Mouse (Mus musculus) heart, postnatal 0 days (tissue): ENCODE measurements around the gene Hvcn1. TPM values are rescaled to one million over a fixed set of nuclear protein-coding genes. Genes with fewer than 3 reads are reported as not detected.
"Not testable (repeated sequence)": the region's sequence is repeated elsewhere in the genome, so short reads cannot be mapped to it uniquely, and the experiment has no call there.

Experiments
- ATAC-seq: fragments of 200-750 bp; cut with Nextera tagmentation; 2 replicates; pipeline ENCODE4 v1.8.0; 2017; ENCODE audit warnings: low read depth, moderate number of reproducible peaks, moderate library complexity; ENCODE audit not compliant: insufficient read depth
- DNase-seq: peaks from one replicate; pipeline ENCODE4 v3.0.0-alpha.2; 2016; ENCODE audit warnings: low spot score
- H3K27ac ChIP-seq: fragments of 300-500 bp; sonication (generic); 2 replicates; pipeline ENCODE4 v1.5.1; 2014; ENCODE audit warnings: low read depth, mild to moderate bottlenecking
- H3K27me3 ChIP-seq: fragments of 300-500 bp; sonication (generic); 2 replicates; pipeline ENCODE4 v1.6.1; 2014; ENCODE audit warnings: low read length, mixed read lengths; ENCODE audit not compliant: control insufficient read depth, insufficient read depth
- H3K36me3 ChIP-seq: fragments of 300-500 bp; sonication (generic); replicated peaks from 2 replicates; pipeline ENCODE4 v1.6.1; 2014; ENCODE audit warnings: low read length, mixed read lengths; ENCODE audit not compliant: control insufficient read depth, insufficient read depth
- H3K4me1 ChIP-seq: fragments of 300-500 bp; sonication (generic); 2 replicates; pipeline ENCODE4 v1.6.1; 2014; ENCODE audit warnings: antibody characterized with exemption; ENCODE audit not compliant: control insufficient read depth, insufficient read depth
- H3K4me2 ChIP-seq: fragments of 300-500 bp; sonication (generic); 2 replicates; pipeline ENCODE4 v1.6.1; 2014; ENCODE audit warnings: low read depth, mild to moderate bottlenecking, low read length, moderate library complexity
- H3K4me3 ChIP-seq: fragments of 300-500 bp; sonication (generic); 2 replicates; pipeline ENCODE4 v1.5.1; 2014; ENCODE audit warnings: low read depth, low read length
- H3K9ac ChIP-seq: fragments of 300-500 bp; sonication (generic); replicated peaks from 2 replicates; pipeline ENCODE4 v1.6.1; 2014; ENCODE audit warnings: low read depth, low read length, mixed read lengths
- H3K9me3 ChIP-seq: fragments of 300-500 bp; sonication (generic); replicated peaks from 2 replicates; pipeline ENCODE4 v1.6.1; 2016; ENCODE audit warnings: low read length; ENCODE audit not compliant: control insufficient read depth
- CTCF ChIP-seq: IDR thresholded peaks from 2 replicates; pipeline ENCODE4 v1.5.1; 2016; ENCODE audit warnings: antibody characterized with exemption, control low read depth, low read depth
- EP300 ChIP-seq: IDR thresholded peaks from 2 replicates; pipeline ENCODE4 v1.6.1; 2016; ENCODE audit warnings: antibody characterized with exemption, low read depth
- WGBS: fragments of 180-500 bp; shearing (Covaris S2); extraction: QIAGEN DNeasy Blood & Tissue Kit; methylation state at CpG from one replicate; pipeline ENCODE4 v1.1.7; 2014; 5-methylcytosine and 5-hydroxymethylcytosine counted together
- polyA plus RNA-seq: library from polyadenylated mRNA; unstranded; fragments of >200 nt; fragmentation: Nextera tagmentation; extraction: Ambion mirVana; gene quantifications from 2 replicates; pipeline ENCODE4 v1.2.1, GENCODE M21; 2015
- total RNA-seq: library from RNA; depleted of rRNA; stranded (reverse); fragments of >200 nt; gene quantifications from 2 replicates; pipeline ENCODE4 v1.2.3, GENCODE M21; 2014; ENCODE audit warnings: low replicate concordance

Hvcn1 gene
- total and polyA plus RNA-seq, 2 experiments from 2014 or later = 0.23 to 1.2 TPM

GRCm38 (mm10) chr5:122208909-122209308 is 2.3 kb downstream of the Hvcn1 start:
- Histone ChIP-seq H3K27ac (no peak overlapping the region), H3K27me3 (no peaks in the 10 kb centered on the region), H3K36me3 (no peaks in the 10 kb centered on the region), H3K9me3 (no peaks in the 10 kb centered on the region), H3K9ac (no peak overlapping the region), H3K4me2 (no peak overlapping the region; the same call in 1 of the 2 replicates), H3K4me3 (no peak overlapping the region), H3K4me1 (no peaks in the 10 kb centered on the region; the same call in 1 of the 2 replicates)
- ATAC-seq (no peak), DNase-seq (no peak)
- WGBS = 68% methylated on average over 6 of the region's 6 CpGs
- TF ChIP-seq CTCF = no peak
- no peak for TF ChIP-seq EP300

GRCm38 (mm10) chr5:122209591-122210368 is 3.2 kb downstream of the Hvcn1 start:
- H3K27ac ChIP-seq = no peak overlapping the region
- TF ChIP-seq EP300 (no peak), CTCF (no peak)
- H3K36me3 ChIP-seq = no peaks in the 10 kb centered on the region
- H3K4me2 ChIP-seq = peak overlapping the region; percentile 58
- peak overlapping the region; percentile 39; the same call in 1 of the 2 replicates for H3K9ac ChIP-seq
- no peaks in the 10 kb centered on the region for H3K9me3 ChIP-seq
- H3K27me3 ChIP-seq = no peaks in the 10 kb centered on the region
- H3K4me1 ChIP-seq = no peaks in the 10 kb centered on the region; the same call in 1 of the 2 replicates
- 9% methylated on average over 18 of the region's 21 CpGs for WGBS
- peak overlapping the region; percentile 34 for H3K4me3 ChIP-seq
- ATAC-seq (peak; percentile 55), DNase-seq (peak; percentile 25)

DNA sequence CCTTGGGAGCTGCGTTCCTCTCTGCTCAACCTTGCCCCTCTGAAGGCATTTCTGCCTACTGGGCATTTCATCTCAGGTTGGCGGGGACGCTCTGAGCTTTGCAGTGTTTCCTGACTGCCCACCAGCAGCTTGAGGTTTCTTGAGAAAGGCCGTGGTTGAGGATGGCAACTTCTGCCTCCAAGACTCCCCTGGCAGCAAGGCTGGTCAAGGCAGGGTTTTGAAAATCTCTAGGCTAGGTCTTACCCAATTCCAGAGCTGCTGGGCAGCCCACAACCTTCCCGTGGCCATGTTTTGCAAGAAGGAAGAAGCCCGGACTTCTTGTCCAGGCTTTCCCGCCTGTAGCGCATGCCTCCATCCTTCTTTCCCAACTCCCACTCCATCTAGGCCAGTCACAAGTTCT is 4.3 kb downstream of the Hvcn1 start:
- Histone ChIP-seq H3K9me3 (no peaks in the 10 kb centered on the region), H3K27ac (no peak overlapping the region), H3K4me2 (no peak overlapping the region), H3K27me3 (no peaks in the 10 kb centered on the region), H3K4me3 (no peak overlapping the region), H3K36me3 (no peaks in the 10 kb centered on the region), H3K9ac (no peak overlapping the region), H3K4me1 (no peaks in the 10 kb centered on the region; the same call in 1 of the 2 replicates)
- DNase-seq = no peak
- 90% methylated on average over 8 of the region's 8 CpGs for WGBS
- TF ChIP-seq CTCF (no peak), EP300 (no peak)
- no peak for ATAC-seq

GRCm38 (mm10) chr5:122212125-122212524 is 5.5 kb downstream of the Hvcn1 start:
- Histone ChIP-seq H3K27me3 (no peaks in the 10 kb centered on the region), H3K4me2 (no peak overlapping the region), H3K4me1 (no peaks in the 10 kb centered on the region; the same call in 1 of the 2 replicates), H3K9ac (no peak overlapping the region), H3K36me3 (no peaks in the 10 kb centered on the region), H3K27ac (no peak overlapping the region), H3K9me3 (no peaks in the 10 kb centered on the region), H3K4me3 (no peak overlapping the region)
- 80% methylated on average over 8 of the region's 8 CpGs for WGBS
- DNase-seq = no peak
- ATAC-seq = no peak
- TF ChIP-seq EP300 = no peak
- TF ChIP-seq CTCF = no peak

DNA sequence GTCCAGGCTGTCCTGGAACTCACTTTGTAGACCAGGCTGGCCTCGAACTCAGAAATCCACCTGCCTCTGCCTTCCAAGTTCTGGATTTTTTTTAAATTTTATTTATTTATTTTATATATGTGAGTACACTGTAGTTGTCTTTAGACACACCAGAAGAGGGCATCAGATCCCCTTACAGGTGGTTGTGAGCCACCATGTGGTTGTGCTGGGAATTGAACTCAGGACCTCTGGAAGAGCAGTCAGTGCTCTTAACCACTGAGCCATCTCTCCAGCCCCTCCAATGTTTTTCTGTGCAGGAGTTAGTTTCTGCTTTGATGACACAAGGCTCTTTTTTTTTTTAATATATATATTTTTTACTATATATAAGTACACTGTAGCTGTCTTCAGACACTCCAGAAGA is 6.2 kb downstream of the Hvcn1 start:
- WGBS = 100% methylated on average over 1 of the region's 1 CpGs
- ATAC-seq = not testable (repeated sequence)

GRCm38 (mm10) chr5:122213861-122214260 is 7.3 kb downstream of the Hvcn1 start:
- 93% methylated on average over 6 of the region's 6 CpGs for WGBS
- Histone ChIP-seq H3K4me3 (no peak overlapping the region), H3K4me2 (no peak overlapping the region), H3K27me3 (no peaks in the 10 kb centered on the region), H3K9me3 (no peaks in the 10 kb centered on the region), H3K36me3 (no peaks in the 10 kb centered on the region), H3K9ac (no peak overlapping the region), H3K4me1 (no peaks in the 10 kb centered on the region; the same call in 1 of the 2 replicates), H3K27ac (no peak overlapping the region)
- DNase-seq (no peak), ATAC-seq (no peak)
- TF ChIP-seq CTCF = no peak

More for the DNA sequence above, 6.2 kb downstream of the Hvcn1 start:
- H3K4me3 ChIP-seq, DNase-seq, H3K27me3 ChIP-seq, H3K9ac ChIP-seq, H3K4me2 ChIP-seq, H3K36me3 ChIP-seq, H3K9me3 ChIP-seq, H3K4me1 ChIP-seq, H3K27ac ChIP-seq: not testable (repeated sequence)
